Mouse (Mus musculus) thymus, adult 2 months (tissue): Measurements from ENCODE around the gene Zfp827.

Source experiments
- CTCF ChIP-seq: fragments of 200-500 bp; IDR thresholded peaks from 2 replicates; pipeline ENCODE4 v1.5.1; 2012; ENCODE audit warnings: mild to moderate bottlenecking, control low read depth, low read length, moderate library complexity, borderline replicate concordance; ENCODE audit not compliant: control insufficient read depth, poor library complexity, insufficient read depth; ENCODE audit errors: extremely low read depth
- POLR2A ChIP-seq: fragments of 200-500 bp; IDR thresholded peaks from 2 replicates; pipeline ENCODE4 v1.6.1; 2012; ENCODE audit warnings: mild to moderate bottlenecking, low read length, control low read depth, moderate library complexity; ENCODE audit not compliant: control insufficient read depth, poor library complexity, insufficient read depth; ENCODE audit errors: extremely low read depth

DNA sequence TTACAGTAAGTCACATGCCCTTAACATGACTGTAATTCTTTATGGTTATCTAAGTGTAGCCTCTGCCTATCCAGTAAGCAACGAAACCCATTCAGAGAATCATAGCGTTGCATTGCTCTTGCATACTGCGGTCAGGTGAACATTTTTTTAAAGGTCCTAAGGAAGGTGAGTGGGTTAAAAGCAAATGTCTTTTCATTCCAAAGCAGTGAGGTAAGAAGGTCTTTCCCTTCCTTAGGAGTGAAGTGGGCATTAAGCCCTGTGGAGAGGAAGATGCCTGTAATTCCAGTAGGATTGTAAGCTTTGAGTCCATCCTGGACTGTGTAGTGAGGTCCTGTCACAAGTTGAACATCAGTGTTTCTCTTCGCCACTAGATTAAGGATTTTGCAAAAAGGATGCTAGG is 66.2 kb downstream of the Zfp827 start:
- TF ChIP-seq CTCF (no peak), POLR2A (no peak)
